In genomic region chr2:129333471-129333870, GRCm38 (mm10) we compare ENCODE assay signal across 23 mouse cellular contexts. TPM values are rescaled to one million over a fixed set of nuclear protein-coding genes. Genes with fewer than 3 reads are reported as not detected.
"Had no signal": no experiment of that assay in that cellular context is flagged by ENCODE, and none has a peak within 500 bp of the region (broad histone marks: within the 10 kb centered on the region; RNA-seq: fewer than 3 reads in every experiment).

No protein-coding gene starts in this region.

- H3K27ac ChIP-seq: liver, embryonic 14.5 days; macrophage; midbrain, embryonic 13.5 days; neural tube, embryonic 13.5 days; neural tube, embryonic 15.5 days had no signal

- ATAC-seq: midbrain, embryonic 13.5 days had no signal

- H3K27me3 ChIP-seq: megakaryocyte, embryonic 14.5 days; midbrain, embryonic 13.5 days; neural tube, embryonic 13.5 days; neural tube, embryonic 15.5 days had no signal

- H3K4me2 ChIP-seq: liver, embryonic 11.5 days; midbrain, embryonic 11.5 days; midbrain, embryonic 13.5 days; neural tube, embryonic 13.5 days; neural tube, embryonic 15.5 days had no signal

- H3K4me1 ChIP-seq: neural tube, embryonic 13.5 days; neural tube, embryonic 15.5 days had no signal

- H3K36me3 ChIP-seq: midbrain, embryonic 13.5 days; neural tube, embryonic 13.5 days; neural tube, embryonic 15.5 days had no signal

- H3K9ac ChIP-seq: liver, embryonic 14.5 days; midbrain, embryonic 13.5 days; neural tube, embryonic 13.5 days; neural tube, embryonic 15.5 days had no signal

- H3K4me3 ChIP-seq: megakaryocyte, embryonic 14.5 days; midbrain, embryonic 13.5 days; neural tube, embryonic 13.5 days; neural tube, embryonic 15.5 days had no signal

- DNase-seq: lung, adult 2 months; lung, postnatal 14 days; lung, postnatal 36 days; retina, postnatal 1 day; right cerebral cortex, adult 18-20 months; right cerebral cortex, postnatal 25 days; right cerebral cortex, postnatal 4 days; spleen, adult 18-20 months; thymus, adult 18-20 months; thymus, postnatal 25 days; thymus, postnatal 4 days had no signal

- H3K9me3 ChIP-seq: megakaryocyte, embryonic 14.5 days; midbrain, embryonic 13.5 days; neural tube, embryonic 13.5 days; neural tube, embryonic 15.5 days had no signal

RNA-seq across cellular contexts. Expression of gene Il1a, which starts 23.7 kb away (rescaled TPM):
- polyA plus RNA-seq: lung, embryonic 16.5 days; midbrain, embryonic 11.5 days; neural tube, embryonic 11.5 days; stomach, embryonic 14.5 days; urinary bladder, adult 2 months had no signal

RNA-seq across cellular contexts. Expression of gene Il1b, which starts 37.5 kb away (rescaled TPM):
- polyA plus RNA-seq: lung, embryonic 16.5 days; midbrain, embryonic 11.5 days; midbrain, embryonic 13.5 days; neural tube, embryonic 11.5 days; neural tube, embryonic 15.5 days had no signal
